Mouse (Mus musculus) lung, postnatal 0 days (tissue): ENCODE measurements around the gene G6pc3.

Source experiments
- CTCF ChIP-seq: IDR thresholded peaks from 2 replicates; pipeline ENCODE4 v1.5.1; 2016; ENCODE audit warnings: antibody characterized with exemption, mild to moderate bottlenecking
- EP300 ChIP-seq: IDR thresholded peaks from 2 replicates; pipeline ENCODE4 v1.6.1; 2016; ENCODE audit warnings: antibody characterized with exemption, mild to moderate bottlenecking, control low read depth

- TF ChIP-seq CTCF = no peak
- TF ChIP-seq EP300 = no peak
These were observed 18.7 kb downstream of the G6pc3 start for GRCm38 (mm10) chr11:102207825-102208777.
